In genomic region chr8:91381543-91382106, GRCm38 (mm10) we compare ENCODE assay signal across 8 mouse cellular contexts.
DNase-seq lines count a peak whose midpoint lies in the region; ATAC-seq and TF ChIP-seq lines count a peak whose summit lies in the region.

No protein-coding gene starts in this region.

- H3K27ac ChIP-seq in midbrain, embryonic 12.5 days (replicated peaks) = 0 out of 2 replicates have a peak overlapping the region, but pooled peaks have one; percentile 15
- no peak overlapping the region for H3K27ac ChIP-seq in midbrain, postnatal 0 days (ENCODE audit: low read depth, low read length)
- H3K27ac ChIP-seq in embryonic facial prominence, embryonic 10.5 days (replicated peaks) = peak overlapping the region; percentile 59; the same call in 1 of the 2 replicates
- no peak overlapping the region for H3K27ac ChIP-seq in midbrain, embryonic 13.5 days

- H3K4me3 ChIP-seq in midbrain, embryonic 12.5 days = no peak overlapping the region
- no peak overlapping the region for H3K4me3 ChIP-seq in midbrain, postnatal 0 days (ENCODE audit: low read depth, low read length)
- H3K4me3 ChIP-seq in embryonic facial prominence, embryonic 10.5 days = no peak overlapping the region
- no peak overlapping the region for H3K4me3 ChIP-seq in midbrain, embryonic 13.5 days (replicated peaks)

- H3K4me2 ChIP-seq in midbrain, embryonic 12.5 days (replicated peaks) = peak overlapping the region; percentile 18; the same call in 1 of the 2 replicates
- H3K4me2 ChIP-seq in midbrain, postnatal 0 days (ENCODE audit: low read depth, low read length, poor library complexity, severe bottlenecking) = no peak overlapping the region
- 0 out of 2 replicates have a peak overlapping the region, but pooled peaks have one; percentile 15 for H3K4me2 ChIP-seq in midbrain, embryonic 13.5 days (replicated peaks)

- peaks cover 30% of the 10 kb centered on the region for H3K27me3 ChIP-seq in midbrain, embryonic 12.5 days
- H3K27me3 ChIP-seq in midbrain, postnatal 0 days (ENCODE audit: insufficient read depth, low read length) = no peaks in the 10 kb centered on the region
- 0 out of 2 replicates have a peak, but pooled peaks cover 17% of the 10 kb centered on the region for H3K27me3 ChIP-seq in embryonic facial prominence, embryonic 10.5 days (replicated peaks; ENCODE audit: low read depth, poor library complexity, severe bottlenecking)
- H3K27me3 ChIP-seq in midbrain, embryonic 13.5 days = peaks cover 11% of the 10 kb centered on the region

- peaks cover 45% of the 10 kb centered on the region for H3K4me1 ChIP-seq in midbrain, embryonic 12.5 days
- H3K4me1 ChIP-seq in midbrain, postnatal 0 days (ENCODE audit: insufficient read depth, low read length) = peaks cover 5% of the 10 kb centered on the region
- peaks cover 52% of the 10 kb centered on the region for H3K4me1 ChIP-seq in embryonic facial prominence, embryonic 10.5 days
- H3K4me1 ChIP-seq in midbrain, embryonic 13.5 days (replicated peaks) = peaks cover 65% of the 10 kb centered on the region

- DNase-seq in midbrain, postnatal 0 days (ENCODE audit: low spot score) = no peak
- DNase-seq in embryonic facial prominence, embryonic 10.5 days (ENCODE audit: low spot score) = no peak
- peak; percentile 34 for DNase-seq in kidney, postnatal 10 days
- no peak for DNase-seq in thymus, postnatal 4 days
- no peak for DNase-seq in left cerebral cortex, adult 11 months (ENCODE audit: low spot score)
- DNase-seq in left cerebral cortex, adult 9 months (ENCODE audit: low spot score in 2 of 2) = no peak

- TF ChIP-seq CTCF in midbrain, postnatal 0 days (IDR thresholded peaks at IDR 0.05) = no peak

- H3K9ac ChIP-seq in midbrain, embryonic 12.5 days (replicated peaks) = 0 out of 2 replicates have a peak overlapping the region, but pooled peaks have one; percentile 28
- H3K9ac ChIP-seq in midbrain, postnatal 0 days (replicated peaks; ENCODE audit: low read length, poor library complexity, severe bottlenecking) = no peak overlapping the region
- H3K9ac ChIP-seq in midbrain, embryonic 13.5 days (replicated peaks) = peak overlapping the region; percentile 17; the same call in 1 of the 2 replicates

- 14% methylated on average over 7 of the region's 7 CpGs for WGBS in midbrain, embryonic 12.5 days
- WGBS in midbrain, postnatal 0 days = 28% methylated on average over 7 of the region's 7 CpGs
- 11% methylated on average over 7 of the region's 7 CpGs for WGBS in embryonic facial prominence, embryonic 10.5 days
- WGBS in midbrain, embryonic 13.5 days = 10% methylated on average over 7 of the region's 7 CpGs

- H3K36me3 ChIP-seq in midbrain, embryonic 12.5 days = no peaks in the 10 kb centered on the region
- H3K36me3 ChIP-seq in midbrain, postnatal 0 days (ENCODE audit: insufficient read depth, low read length) = no peaks in the 10 kb centered on the region
- no peaks in the 10 kb centered on the region for H3K36me3 ChIP-seq in embryonic facial prominence, embryonic 10.5 days (replicated peaks)
- H3K36me3 ChIP-seq in midbrain, embryonic 13.5 days = no peaks in the 10 kb centered on the region

- H3K9me3 ChIP-seq in midbrain, embryonic 12.5 days = no peaks in the 10 kb centered on the region
- no peaks in the 10 kb centered on the region for H3K9me3 ChIP-seq in midbrain, postnatal 0 days (ENCODE audit: low read length)
- no peaks in the 10 kb centered on the region for H3K9me3 ChIP-seq in embryonic facial prominence, embryonic 10.5 days
- no peaks in the 10 kb centered on the region for H3K9me3 ChIP-seq in midbrain, embryonic 13.5 days

- no peak for ATAC-seq in midbrain, embryonic 12.5 days (ENCODE audit: low FRiP score, low read depth)
- no peak for ATAC-seq in midbrain, postnatal 0 days (ENCODE audit: low FRiP score)
- 0 out of 2 replicates have a peak, but pooled peaks have one; percentile 37 for ATAC-seq in midbrain, embryonic 13.5 days

Comparison
In these comparisons a context has a peak if more than half of its experiments do, and no peak if none do; other contexts are left out.
1. H3K27ac ChIP-seq: peak in midbrain, embryonic 12.5 days (single experiment) and embryonic facial prominence, embryonic 10.5 days (single experiment); none in midbrain, postnatal 0 days (single experiment) and midbrain, embryonic 13.5 days (single experiment).